Mouse (Mus musculus) heart, embryonic 10.5 days (tissue): ENCODE measurements around the gene Pfdn2. TPM values are rescaled to one million over a fixed set of nuclear protein-coding genes. Genes with fewer than 3 reads are reported as not detected.

Experiments used
- DNase-seq: peaks from one replicate; pipeline ENCODE4 v3.0.0-alpha.2; 2017; ENCODE audit warnings: low spot score
- H3K27ac ChIP-seq: fragments of 300-500 bp; sonication (generic); 2 replicates; pipeline ENCODE4 v1.5.1; 2016; ENCODE audit warnings: mild to moderate bottlenecking
- H3K27me3 ChIP-seq: fragments of 300-500 bp; sonication (generic); 2 replicates; pipeline ENCODE4 v1.6.1; 2016; ENCODE audit warnings: mild to moderate bottlenecking; ENCODE audit not compliant: poor library complexity, insufficient read depth, severe bottlenecking
- H3K36me3 ChIP-seq: fragments of 300-500 bp; sonication (generic); 2 replicates; pipeline ENCODE4 v1.6.1; 2016; ENCODE audit warnings: mild to moderate bottlenecking, moderate library complexity
- H3K4me1 ChIP-seq: fragments of 300-500 bp; sonication (generic); 2 replicates; pipeline ENCODE4 v1.6.1; 2016; ENCODE audit warnings: mild to moderate bottlenecking
- H3K4me3 ChIP-seq: fragments of 300-500 bp; sonication (generic); 2 replicates; pipeline ENCODE4 v1.5.1; 2016; ENCODE audit warnings: mild to moderate bottlenecking, moderate library complexity
- H3K9me3 ChIP-seq: fragments of 300-500 bp; sonication (generic); 2 replicates; pipeline ENCODE4 v1.6.1; 2016; ENCODE audit warnings: mild to moderate bottlenecking, moderate library complexity
- WGBS: fragments of 180-500 bp; shearing (Covaris S2); methylation state at CpG from one replicate; pipeline ENCODE4 v1.1.7; 2016; 5-methylcytosine and 5-hydroxymethylcytosine counted together
- polyA plus RNA-seq: library from polyadenylated mRNA; unstranded; fragments of >200 nt; fragmentation: Nextera tagmentation; extraction: Ambion mirVana; gene quantifications from 2 replicates; pipeline ENCODE4 v1.2.1, GENCODE M21; 2016

The Pfdn2 gene
- polyA plus RNA-seq, 1 experiment from 2014 or later, result 150 TPM

GRCm38 (mm10) chr1:171387099-171387498, 41.6 kb downstream of the Pfdn2 start:
- Histone ChIP-seq H3K27ac (peak overlapping the region; percentile 12; the same call in 1 of the 2 replicates), H3K4me1 (peaks cover 6% of the 10 kb centered on the region; the same call in 1 of the 2 replicates), H3K36me3 (no peaks in the 10 kb centered on the region), H3K4me3 (peak overlapping the region; percentile 39), H3K9me3 (no peaks in the 10 kb centered on the region), H3K27me3 (peaks cover 35% of the 10 kb centered on the region)
- 15% methylated on average over 6 of the region's 6 CpGs for WGBS
- no peak for DNase-seq

- Histone ChIP-seq H3K36me3 (no peaks in the 10 kb centered on the region), H3K4me3 (no peak within 1 kb of the TSS), H3K27ac (no peak within 1 kb of the TSS), H3K9me3 (no peaks in the 10 kb centered on the region), H3K27me3 (peaks cover 25% of the 10 kb centered on the region), H3K4me1 (peaks cover 6% of the 10 kb centered on the region; the same call in 1 of the 2 replicates)
- 76% methylated on average over 15 of the region's 15 CpGs for WGBS
- no peak for DNase-seq
Measured at GRCm38 (mm10) chr1:171388376-171389102, 43.1 kb downstream of the Pfdn2 start, which contains the start of gene Arhgap30. Arhgap30 (plus strand) TSS chr1:171388954.

- no peak for DNase-seq
- Histone ChIP-seq H3K4me3 (no peak overlapping the region), H3K27me3 (peaks cover 14% of the 10 kb centered on the region), H3K4me1 (peaks cover 6% of the 10 kb centered on the region; the same call in 1 of the 2 replicates), H3K9me3 (no peaks in the 10 kb centered on the region), H3K36me3 (no peaks in the 10 kb centered on the region), H3K27ac (no peak overlapping the region)
- WGBS, result 74% methylated on average over 4 of the region's 4 CpGs
Measured at GRCm38 (mm10) chr1:171390101-171390500, 44.6 kb downstream of the Pfdn2 start.

- H3K27me3 ChIP-seq, result 0 out of 2 replicates have a peak, but pooled peaks cover 3% of the 10 kb centered on the region
- 74% methylated on average over 4 of the region's 4 CpGs for WGBS
Measured at GRCm38 (mm10) chr1:171401821-171402220, 56.4 kb downstream of the Pfdn2 start.

GRCm38 (mm10) chr1:171402991-171403390, 57.5 kb downstream of the Pfdn2 start:
- 75% methylated on average over 9 of the region's 9 CpGs for WGBS
- no peak for DNase-seq
- H3K4me1 ChIP-seq, result no peaks in the 10 kb centered on the region
- no peaks in the 10 kb centered on the region for H3K36me3 ChIP-seq
- no peak overlapping the region for H3K4me3 ChIP-seq
- no peaks in the 10 kb centered on the region for H3K9me3 ChIP-seq
- peaks cover 5% of the 10 kb centered on the region; the same call in 1 of the 2 replicates for H3K27me3 ChIP-seq
- no peak overlapping the region for H3K27ac ChIP-seq

More at GRCm38 (mm10) chr1:171401821-171402220, 56.4 kb downstream of the Pfdn2 start:
- Histone ChIP-seq H3K4me1 (no peaks in the 10 kb centered on the region), H3K4me3 (no peak overlapping the region), H3K9me3 (no peaks in the 10 kb centered on the region), H3K36me3 (no peaks in the 10 kb centered on the region), H3K27ac (no peak overlapping the region)
- DNase-seq, result no peak

GRCm38 (mm10) chr1:171407263-171407662, 61.8 kb downstream of the Pfdn2 start:
- WGBS, result 74% methylated on average over 5 of the region's 5 CpGs

More at GRCm38 (mm10) chr1:171407263-171407662, 61.8 kb downstream of the Pfdn2 start:
- Histone ChIP-seq H3K9me3 (no peaks in the 10 kb centered on the region), H3K27ac (no peak overlapping the region), H3K4me1 (0 out of 2 replicates have a peak, but pooled peaks cover 5% of the 10 kb centered on the region), H3K4me3 (no peak overlapping the region), H3K36me3 (no peaks in the 10 kb centered on the region), H3K27me3 (peaks cover 14% of the 10 kb centered on the region; the same call in 1 of the 2 replicates)
- DNase-seq, result no peak

Other genes with a start within 250 kb of the Pfdn2 start
- 1.6 and 3.7 TPM in 2 replicates for gene Cfap126, start 231.8 kb upstream of the Pfdn2 start, polyA plus RNA-seq
- 361 and 463 TPM in 2 replicates for gene Sdhc, start 195.1 kb upstream of the Pfdn2 start, polyA plus RNA-seq
- 0.06 and 0.14 TPM in 2 replicates for gene Mpz, start 195.0 kb upstream of the Pfdn2 start, polyA plus RNA-seq
- 18.0 and 24.4 TPM in 2 replicates for gene Pcp4l1, start 149.4 kb upstream of the Pfdn2 start, polyA plus RNA-seq
- 0.14 and 0.28 TPM in 2 replicates for gene Nr1i3, start 131.7 kb upstream of the Pfdn2 start, polyA plus RNA-seq
- 41.8 and 53.7 TPM in 2 replicates for gene Tomm40l, start 123.2 kb upstream of the Pfdn2 start, polyA plus RNA-seq
- gene Apoa2, start 120.6 kb upstream of the Pfdn2 start, polyA plus RNA-seq, result 16.2 and 315 TPM in 2 replicates
- 4.9 and 12.1 TPM in 2 replicates for gene Fcer1g, start 111.3 kb upstream of the Pfdn2 start, polyA plus RNA-seq
- 2.6 and 2.8 TPM in 2 replicates for gene Adamts4, start 95.2 kb upstream of the Pfdn2 start, polyA plus RNA-seq
- 390 and 470 TPM in 2 replicates for gene Ndufs2, start 94.3 kb upstream of the Pfdn2 start, polyA plus RNA-seq
- 53.3 and 62.4 TPM in 2 replicates for gene B4galt3, start 75.3 kb upstream of the Pfdn2 start, polyA plus RNA-seq
- gene Ppox, start 64.5 kb upstream of the Pfdn2 start, polyA plus RNA-seq, result 57.1 and 59.8 TPM in 2 replicates
- gene Usp21, start 57.7 kb upstream of the Pfdn2 start, polyA plus RNA-seq, result 58.5 and 74.8 TPM in 2 replicates
- gene Ufc1, start 50.6 kb upstream of the Pfdn2 start, polyA plus RNA-seq, result 86.8 and 92.0 TPM in 2 replicates
- 40.8 and 43.8 TPM in 2 replicates for gene Dedd, start 16.5 kb upstream of the Pfdn2 start, polyA plus RNA-seq
- 37.5 and 39.3 TPM in 2 replicates for gene Nit1, start within 50 bp of the Pfdn2 start, polyA plus RNA-seq
- gene Klhdc9, start 15.1 kb downstream of the Pfdn2 start, polyA plus RNA-seq, result 0.87 and 1.3 TPM in 2 replicates
- gene Nectin4, start 24.4 kb downstream of the Pfdn2 start, polyA plus RNA-seq, result 0.38 and 1.3 TPM in 2 replicates
- 0.41 and 0.95 TPM in 2 replicates for gene Arhgap30, start 43.3 kb downstream of the Pfdn2 start, polyA plus RNA-seq
- 65.2 and 70.9 TPM in 2 replicates for gene Usf1, start 65.6 kb downstream of the Pfdn2 start, polyA plus RNA-seq
- 2.6 and 4.0 TPM in 2 replicates for gene Tstd1, start 73.2 kb downstream of the Pfdn2 start, polyA plus RNA-seq
- 76.9 and 78.6 TPM in 2 replicates for gene F11r, start 91.9 kb downstream of the Pfdn2 start, polyA plus RNA-seq
- 10.7 and 10.8 TPM in 2 replicates for gene Alyref2, start 157.8 kb downstream of the Pfdn2 start, polyA plus RNA-seq
- gene Itln1, start 189.6 kb downstream of the Pfdn2 start, polyA plus RNA-seq, result not detected in 2 replicates
- 0.13 TPM in 1 of 2 replicates, not detected in the other for gene Cd244a, start 213.5 kb downstream of the Pfdn2 start, polyA plus RNA-seq